In the genomic region with DNA sequence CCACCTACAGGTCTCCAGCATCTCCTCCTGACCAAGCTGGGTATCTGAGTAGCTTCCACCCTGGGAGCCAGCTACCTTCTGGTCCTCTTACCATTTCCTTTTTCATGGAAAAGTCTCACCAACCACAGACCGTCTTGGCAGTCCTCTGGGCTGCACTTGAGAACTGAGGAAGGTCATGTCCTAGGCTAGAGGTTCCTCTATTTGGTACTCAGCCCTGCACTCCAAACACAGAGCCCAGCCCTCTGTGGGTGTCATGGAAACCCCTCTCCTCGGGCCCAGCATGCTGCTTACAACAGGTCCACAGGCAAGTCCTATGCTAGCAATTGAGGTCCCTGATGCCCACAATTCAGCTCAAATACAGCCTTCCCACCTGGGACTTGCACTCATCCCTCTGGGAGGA, we compare ENCODE assay signal across 25 mouse cellular contexts. TPM values are rescaled to one million over a fixed set of nuclear protein-coding genes. Genes with fewer than 3 reads are reported as not detected.
DNase-seq lines count a peak whose midpoint lies in the region; ATAC-seq and TF ChIP-seq lines count a peak whose summit lies in the region.
"Had no signal": no experiment of that assay in that cellular context is flagged by ENCODE, and none has a peak within 500 bp of the region (broad histone marks: within the 10 kb centered on the region; RNA-seq: fewer than 3 reads in every experiment).

No protein-coding gene starts in this region.

- peak; percentile 20; the same call in 1 of the 2 replicates for ATAC-seq in common myeloid progenitor, adult 5-6 weeks (replicated peaks; ENCODE audit: low read depth, poor library complexity, severe bottlenecking)
- peak; percentile 44 for ATAC-seq in megakaryocyte, adult 5-6 weeks (ENCODE audit: poor library complexity, severe bottlenecking)
- peak; percentile 11; the same call in 1 of the 2 replicates for ATAC-seq in neutrophil, adult 5-6 weeks (ENCODE audit: extremely low read depth, insufficient number of reproducible peaks, low FRiP score, poor library complexity, severe bottlenecking)
- ATAC-seq: activated CD4-positive, CD25-positive, alpha-beta regulatory T cell, adult 4 months; CD4-positive, CD25-positive, alpha-beta regulatory T cell, adult 4 months; forebrain, embryonic 14.5 days; forebrain, postnatal 0 days; Patski had no signal

- no peak for TF ChIP-seq CTCF in layer of hippocampus, adult 2 months (conservative IDR thresholded peaks at IDR 0.05)

- no peak overlapping the region for H3K4me3 ChIP-seq in layer of hippocampus, adult 2 months
- H3K4me3 ChIP-seq: embryonic facial prominence, embryonic 13.5 days; embryonic facial prominence, embryonic 15.5 days; erythroblast, embryonic 14.5 days; forebrain, embryonic 10.5 days; forebrain, embryonic 12.5 days had no signal

- H3K27ac ChIP-seq in layer of hippocampus, adult 2 months: no peak overlapping the region
- H3K27ac ChIP-seq: embryonic facial prominence, embryonic 13.5 days; embryonic facial prominence, embryonic 15.5 days; forebrain, embryonic 10.5 days; forebrain, embryonic 12.5 days had no signal

- DNase-seq in layer of hippocampus, adult 2 months (ENCODE audit: low spot score in 2 of 2): no peak
- no peak for DNase-seq in layer of hippocampus, postnatal 36 days
- DNase-seq: adrenal gland, adult 8-10 months; adrenal gland, postnatal 14 days; adrenal gland, postnatal 36 days; B cell, adult 2 months; cerebellum, adult 11-12 months; cerebellum, adult 2 months; cerebellum, adult 9-10 months; cerebellum, postnatal 10 days; cerebellum, postnatal 25 days; embryo, embryonic 11 days; forebrain, postnatal 0 days had no signal

RNA-seq across cellular contexts. Expression of a gene that starts 33.0 kb away (rescaled TPM):
- total RNA-seq in common myeloid progenitor, adult 5-6 weeks (2017): 11.5 and 11.8 TPM in 2 replicates
- total RNA-seq in megakaryocyte, adult 5-6 weeks (2015): 13.7 and 17.2 TPM in 2 replicates
- total RNA-seq in megakaryocyte, adult 5-6 weeks (2017): 19.9 and 20.4 TPM in 2 replicates
- 2.7 and 3.0 TPM in 2 replicates for total RNA-seq in neutrophil, adult 5-6 weeks (2017)
- total RNA-seq in layer of hippocampus, adult 2 months (2021): 100 to 1,000 TPM; 146 to 154 TPM
- total RNA-seq in layer of hippocampus, postnatal 36 days (2021): 100 to 1,000 TPM; 147 to 157 TPM

Comparison
In these comparisons a context has a peak if more than half of its experiments do, and no peak if none do; other contexts are left out.
1. RNA of a gene that starts 33.0 kb away (total RNA-seq): 147 to 157 TPM in layer of hippocampus, postnatal 36 days and 146 to 154 TPM in layer of hippocampus, adult 2 months; 13.7 to 20.4 TPM in megakaryocyte, adult 5-6 weeks, 11.5 to 11.8 TPM in common myeloid progenitor, adult 5-6 weeks and 2.7 to 3.0 TPM in neutrophil, adult 5-6 weeks; every median in the first group is over 4 times any median in the second.
2. Peak in every context shown above with its lines, with median percentiles within 50 percentile points of each other: ATAC-seq.